In the genomic region with DNA sequence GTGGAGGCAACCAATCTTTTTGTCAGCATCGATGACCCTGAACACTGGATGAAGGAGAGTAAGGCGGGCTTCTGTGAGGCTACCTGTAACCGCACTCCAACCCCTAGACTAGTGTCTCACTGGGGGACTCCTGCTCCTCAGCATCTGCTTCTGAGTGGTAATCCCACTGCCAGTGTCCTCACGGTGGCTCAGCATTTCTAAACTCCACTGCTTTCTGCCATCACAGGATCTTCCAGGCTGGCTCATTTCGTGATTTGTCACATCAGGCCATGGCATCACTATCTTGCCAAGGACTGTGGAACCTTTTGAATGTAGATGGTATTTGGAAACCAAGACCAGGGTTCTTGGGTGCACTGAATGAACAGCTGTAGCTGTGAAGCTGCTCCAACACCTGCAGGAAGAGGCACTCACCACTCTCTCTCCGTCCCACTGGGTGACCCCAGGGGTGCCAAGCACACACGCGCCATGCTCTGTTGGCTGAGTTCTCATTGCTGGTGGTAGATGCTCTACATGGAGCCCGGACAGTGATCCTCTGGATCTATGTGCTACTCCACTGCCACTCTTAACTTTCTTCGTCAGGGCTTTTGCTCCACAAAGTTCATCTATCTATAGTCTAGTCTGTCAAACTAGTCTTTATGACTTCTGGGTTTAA, we compare ENCODE assay signal across 17 mouse cellular contexts. TPM values are rescaled to one million over a fixed set of nuclear protein-coding genes. Genes with fewer than 3 reads are reported as not detected.
DNase-seq lines count a peak whose midpoint lies in the region.
"Had no signal": no experiment of that assay in that cellular context is flagged by ENCODE, and none has a peak within 500 bp of the region (broad histone marks: within the 10 kb centered on the region; RNA-seq: fewer than 3 reads in every experiment).

No protein-coding gene starts in this region.

- DNase-seq in heart, adult 11 months = peak; percentile 89
- DNase-seq in heart, adult 18-20 months = no peak
- peak; percentile 48 for DNase-seq in thymus, postnatal 0 days (ENCODE audit: low spot score)
- DNase-seq in thymus, adult 18-20 months = no peak
- peak; percentile 55 for DNase-seq in thymus, postnatal 14 days
- DNase-seq in urinary bladder, postnatal 36 days (ENCODE audit: low spot score in 2 of 2) = no peak
- DNase-seq in frontal cortex, postnatal 14 days (ENCODE audit: low spot score in 2 of 2) = no peak
- DNase-seq: cerebellum, adult 9-11 months; embryo, embryonic 11 days; heart, postnatal 4 days; kidney, adult 18-20 months; kidney, postnatal 36 days; lung, embryonic 14.5 days; lung, postnatal 14 days; midbrain, embryonic 14.5 days; retina, postnatal 1 day; right cerebral cortex, postnatal 14 days had no signal

RNA-seq across cellular contexts. Expression of a gene that starts 24.9 kb away (rescaled TPM):
- 10 to 100 TPM; 54.1 to 63.2 TPM for total RNA-seq in heart, adult 18-20 months (2021)
- polyA plus RNA-seq in thymus, postnatal 0 days (2015; fragmentation: Nextera tagmentation; extraction: Ambion mirVana) = 44.7 and 46.1 TPM in 2 replicates

Comparison
In these comparisons a context has a peak if more than half of its experiments do, and no peak if none do; other contexts are left out.
1. DNase-seq: peak in heart, adult 11 months (single experiment), thymus, postnatal 0 days (single experiment) and thymus, postnatal 14 days (single experiment); none in heart, adult 18-20 months (0 of 2), thymus, adult 18-20 months (0 of 2), urinary bladder, postnatal 36 days (0 of 2) and frontal cortex, postnatal 14 days (0 of 2).